Comparison of ENCODE assay signal across 8 mouse cellular contexts in the genomic region with DNA sequence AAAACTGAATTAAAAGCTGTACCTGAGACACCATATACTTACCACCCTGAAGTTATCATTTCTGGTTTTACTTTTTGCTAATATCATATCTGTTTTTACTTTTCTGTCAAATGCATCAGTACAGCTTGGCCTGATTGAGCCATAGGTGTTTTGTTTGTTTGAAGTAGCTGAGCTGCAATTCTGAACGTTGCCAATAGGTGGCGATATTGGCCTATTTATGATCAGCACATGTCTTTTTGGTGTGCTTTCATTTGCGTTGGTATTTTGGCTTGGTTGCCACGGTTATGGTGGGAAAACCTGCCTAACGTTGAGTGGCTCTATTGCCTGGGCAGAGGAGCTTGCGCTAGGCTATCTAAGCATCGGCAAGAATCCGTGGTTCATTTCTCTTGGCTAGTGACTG. TPM values are rescaled to one million over a fixed set of nuclear protein-coding genes. Genes with fewer than 3 reads are reported as not detected.
DNase-seq lines count a peak whose midpoint lies in the region; ATAC-seq and TF ChIP-seq lines count a peak whose summit lies in the region.

No protein-coding gene starts in this region.

- peak; percentile 91 for DNase-seq in CH12.LX (ENCODE audit: extremely low read depth)
- peak; percentile 56 for DNase-seq in adrenal gland, adult 2 months
- DNase-seq in embryo, embryonic 9.5 days (ENCODE audit: extremely low spot score) = peak; percentile 85
- peak; percentile 87 to 89 for DNase-seq in kidney, postnatal 4 days
- DNase-seq in liver, postnatal 0 days = peak; percentile 87
- peak; percentile 67 for DNase-seq in ovary, postnatal 14 days (ENCODE audit: low spot score)
- peak; percentile 75 for DNase-seq in thymus, postnatal 14 days

- peaks cover 0 to 7% of the 10 kb centered on the region in 2 experiments; a peak in 2 of 4 replicates for H3K4me1 ChIP-seq in CH12.LX (ENCODE audit: control insufficient read depth in 1 of 2, insufficient read depth in 2 of 2)
- H3K4me1 ChIP-seq in heart, embryonic 16.5 days (ENCODE audit: control insufficient read depth, insufficient read depth, low read length) = 0 out of 2 replicates have a peak, but pooled peaks cover under 1% of the 10 kb centered on the region
- H3K4me1 ChIP-seq in liver, postnatal 0 days (ENCODE audit: insufficient read depth) = no peaks in the 10 kb centered on the region

- WGBS in heart, embryonic 16.5 days = 8% methylated on average over 8 of the region's 8 CpGs
- 9% methylated on average over 8 of the region's 8 CpGs for WGBS in liver, postnatal 0 days (ENCODE audit: insufficient replicate concordance)

- no peak for ATAC-seq in heart, embryonic 16.5 days (replicated peaks; ENCODE audit: extremely low read depth, insufficient read depth, low FRiP score)
- ATAC-seq in liver, postnatal 0 days = peak; percentile 59

- no peak for TF ChIP-seq EP300 in CH12.LX (IDR thresholded peaks at IDR 0.05; ENCODE audit: low read length)
- TF ChIP-seq EP300 in liver, postnatal 0 days (IDR thresholded peaks at IDR 0.05; ENCODE audit: low read depth) = no peak

- H3K9ac ChIP-seq in CH12.LX (ENCODE audit: insufficient read depth, low read depth) = no peak overlapping the region
- no peak overlapping the region for H3K9ac ChIP-seq in heart, embryonic 16.5 days (ENCODE audit: low read length)
- no peak overlapping the region for H3K9ac ChIP-seq in liver, postnatal 0 days (replicated peaks)

- dilution Hi-C loops in CH12.LX (cut with MboI; ENCODE audit: extremely low pct_ligation_motif_present, extremely low pct_unique_long_range_greater_than_20kb, low sequenced_read_pairs) = no loop called here

- no peak for TF ChIP-seq POLR2A in CH12.LX (IDR thresholded peaks at IDR 0.05; ENCODE audit: low read depth, low read length)

- in situ Hi-C loops in CH12.LX (cut with MboI; ENCODE audit: low pct_ligation_motif_present, low pct_unique_long_range_greater_than_20kb, low sequenced_read_pairs) = loop anchor here (5.0 kb wide), 1 partner anchor 65 kb away; no protein-coding TSS in a partner anchor

- TF ChIP-seq CTCF in CH12.LX (conservative IDR thresholded peaks at IDR 0.05 in 1 of 2, IDR thresholded peaks at IDR 0.05 in 1 of 2; ENCODE audit: low read depth in 2 of 2, low read length in 2 of 2) = peak; percentile 96 to 99
- peak; percentile 96 for TF ChIP-seq CTCF in liver, postnatal 0 days (IDR thresholded peaks at IDR 0.05; ENCODE audit: low read depth)

- peaks cover 0 to 6% of the 10 kb centered on the region in 2 experiments for H3K36me3 ChIP-seq in CH12.LX (replicated peaks in 1 of 2; ENCODE audit: control insufficient read depth in 1 of 2, insufficient read depth in 1 of 2, low read length in 1 of 2)
- no peaks in the 10 kb centered on the region for H3K36me3 ChIP-seq in heart, embryonic 16.5 days (ENCODE audit: control insufficient read depth, insufficient read depth)
- H3K36me3 ChIP-seq in liver, postnatal 0 days (replicated peaks; ENCODE audit: insufficient read depth, low read length) = no peaks in the 10 kb centered on the region

- no peak overlapping the region for H3K27ac ChIP-seq in CH12.LX (ENCODE audit: insufficient read depth, low read depth)
- H3K27ac ChIP-seq in heart, embryonic 16.5 days (ENCODE audit: low read length) = no peak overlapping the region
- H3K27ac ChIP-seq in liver, postnatal 0 days (ENCODE audit: low read depth) = no peak overlapping the region

- H3K27me3 ChIP-seq in CH12.LX (replicated peaks) = no peaks in the 10 kb centered on the region
- no peaks in the 10 kb centered on the region for H3K27me3 ChIP-seq in heart, embryonic 16.5 days (ENCODE audit: control insufficient read depth, insufficient read depth, low read length)
- no peaks in the 10 kb centered on the region for H3K27me3 ChIP-seq in liver, postnatal 0 days (ENCODE audit: insufficient read depth, low read length)

- no peak overlapping the region for H3K4me3 ChIP-seq in CH12.LX (replicated peaks in 1 of 3; ENCODE audit: low read depth in 2 of 3, low read length in 2 of 3, poor library complexity in 1 of 3)
- H3K4me3 ChIP-seq in heart, embryonic 16.5 days (ENCODE audit: low read length) = no peak overlapping the region
- H3K4me3 ChIP-seq in liver, postnatal 0 days (ENCODE audit: low read depth, low read length) = no peak overlapping the region

- H3K9me3 ChIP-seq in CH12.LX (replicated peaks; ENCODE audit: low read length) = peaks cover 12% of the 10 kb centered on the region
- peaks cover 8% of the 10 kb centered on the region for H3K9me3 ChIP-seq in heart, embryonic 16.5 days (replicated peaks; ENCODE audit: control insufficient read depth, low read length)
- H3K9me3 ChIP-seq in liver, postnatal 0 days (ENCODE audit: low read length) = peaks cover 8% of the 10 kb centered on the region; the same call in 1 of the 2 replicates

- no peaks in the 10 kb centered on the region for H3K79me2 ChIP-seq in CH12.LX (replicated peaks; ENCODE audit: control insufficient read depth, extremely low read depth, insufficient read depth, poor library complexity, severe bottlenecking)

- peak; percentile 98 for TF ChIP-seq RAD21 in CH12.LX (IDR thresholded peaks at IDR 0.05; ENCODE audit: low read depth, low read length)

- H3K4me2 ChIP-seq in CH12.LX (ENCODE audit: insufficient read depth, low read depth, poor library complexity, severe bottlenecking) = peak overlapping the region; percentile 3; the same call in 1 of the 2 replicates
- H3K4me2 ChIP-seq in heart, embryonic 16.5 days (ENCODE audit: low read depth, low read length) = peak overlapping the region; percentile 18; the same call in 1 of the 2 replicates
- H3K4me2 ChIP-seq in liver, postnatal 0 days (ENCODE audit: low read depth, low read length) = no peak overlapping the region

TF ChIP-seq in CH12.LX, 34 proteins besides CTCF, POLR2A, EP300 and RAD21 (continues in another document):
- TF ChIP-seq GABPA (IDR thresholded peaks at IDR 0.05; ENCODE audit: insufficient replicate concordance, low read depth, low read length) = no peak
- no peak for TF ChIP-seq IRF4 (IDR thresholded peaks at IDR 0.05; ENCODE audit: low read depth, low read length)
- TF ChIP-seq USF2 (conservative IDR thresholded peaks at IDR 0.05; ENCODE audit: low read depth, low read length) = no peak
- TF ChIP-seq NELFE (IDR thresholded peaks at IDR 0.05; ENCODE audit: low read depth, low read length) = peak; percentile 21; the same call in 1 of the 2 replicates
- no peak for TF ChIP-seq KAT2A (IDR thresholded peaks at IDR 0.05; ENCODE audit: insufficient replicate concordance, low read length)
- no peak for TF ChIP-seq SIN3A (IDR thresholded peaks at IDR 0.05; ENCODE audit: low read length)
- TF ChIP-seq MXI1 (IDR thresholded peaks at IDR 0.05; ENCODE audit: low read depth, low read length) = peak; percentile 73
- TF ChIP-seq BHLHE40 (IDR thresholded peaks at IDR 0.05; ENCODE audit: low read depth, low read length) = no peak
- TF ChIP-seq RCOR1 (conservative IDR thresholded peaks at IDR 0.05; ENCODE audit: low read depth, low read length) = no peak
- no peak for TF ChIP-seq ELF1 (IDR thresholded peaks at IDR 0.05; ENCODE audit: low read depth, low read length)
- no peak for TF ChIP-seq MAZ (IDR thresholded peaks at IDR 0.05; ENCODE audit: low read depth, low read length)
- TF ChIP-seq PAX5 (IDR thresholded peaks at IDR 0.05; ENCODE audit: low read length) = no peak
- no peak for TF ChIP-seq CHD1 (IDR thresholded peaks at IDR 0.05; ENCODE audit: low read depth, low read length)
- TF ChIP-seq TBP (conservative IDR thresholded peaks at IDR 0.05; ENCODE audit: low read depth, low read length) = 0 out of 2 replicates have a peak, but pooled peaks have one; percentile 36
- peak; percentile 83 for TF ChIP-seq MAX (IDR thresholded peaks at IDR 0.05; ENCODE audit: low read length)
- no peak for TF ChIP-seq ETS1 (conservative IDR thresholded peaks at IDR 0.05; ENCODE audit: low read depth, low read length)
- no peak for TF ChIP-seq JUN (IDR thresholded peaks at IDR 0.05; ENCODE audit: insufficient read depth, low read depth, low read length)
- no peak for TF ChIP-seq ZNF384 (IDR thresholded peaks at IDR 0.05; ENCODE audit: low read depth, low read length)
- TF ChIP-seq POLR2AphosphoS2 (IDR thresholded peaks at IDR 0.05; ENCODE audit: low read depth, low read length) = no peak
- no peak for TF ChIP-seq JUND (conservative IDR thresholded peaks at IDR 0.05; ENCODE audit: low read depth, low read length)
- TF ChIP-seq SMC3 (IDR thresholded peaks at IDR 0.05; ENCODE audit: low read depth, low read length) = peak; percentile 75
- TF ChIP-seq E2F4 (IDR thresholded peaks at IDR 0.05; ENCODE audit: insufficient replicate concordance, low read depth, low read length) = no peak
- no peak for TF ChIP-seq CHD2 (IDR thresholded peaks at IDR 0.05; ENCODE audit: low read length)
- no peak for TF ChIP-seq UBTF (IDR thresholded peaks at IDR 0.05; ENCODE audit: low read depth, low read length)
- TF ChIP-seq NRF1 (IDR thresholded peaks at IDR 0.05; ENCODE audit: low read depth, low read length) = 0 out of 2 replicates have a peak, but pooled peaks have one; percentile 23
- no peak for TF ChIP-seq ZMIZ1 (IDR thresholded peaks at IDR 0.05; ENCODE audit: low read depth, low read length)
- TF ChIP-seq MEF2A (IDR thresholded peaks at IDR 0.05; ENCODE audit: borderline replicate concordance, low read depth, low read length) = no peak
- TF ChIP-seq HCFC1 (IDR thresholded peaks at IDR 0.05; ENCODE audit: low read depth, low read length) = no peak
- TF ChIP-seq TCF12 (IDR thresholded peaks at IDR 0.05; ENCODE audit: low read depth, low read length) = no peak

RNA-seq across cellular contexts. Expression of gene Eif1b, which starts 10.0 kb away (rescaled TPM):
- total RNA-seq in CH12.LX (2012; rRNA removed) (30.1 and 34.7 TPM in 2 replicates), CH12.LX (2014; rRNA removed) (54.1 and 56.8 TPM in 2 replicates)
- polyA plus RNA-seq in CH12.LX (2012; ENCODE audit: insufficient read length, low read depth) = 75.9 and 76.1 TPM in 2 replicates
- total RNA-seq in adrenal gland, adult 2 months (2021) = 10 to 100 TPM; 55.4 to 59.7 TPM
- polyA plus RNA-seq in adrenal gland, adult 2 months (2012; rRNA removed) = 105 and 114 TPM in 2 replicates
- polyA plus RNA-seq in heart, embryonic 16.5 days (2015; fragmentation: Nextera tagmentation; extraction: Ambion mirVana) = 132 and 140 TPM in 2 replicates
- 50.0 and 50.4 TPM in 2 replicates for polyA plus RNA-seq in liver, postnatal 0 days (2015; fragmentation: Nextera tagmentation; extraction: Ambion mirVana)

RNA-seq across cellular contexts. Expression of gene Entpd3, which starts 37.6 kb away (rescaled TPM):
- 0.04 TPM in 1 of 2 replicates, not detected in the other for total RNA-seq in CH12.LX (2012; rRNA removed)
- not detected in 2 replicates for total RNA-seq in CH12.LX (2014; rRNA removed)
- polyA plus RNA-seq in CH12.LX (2012; ENCODE audit: insufficient read length, low read depth) = not detected in 2 replicates
- 1 to 10 TPM in 1 of 2 experiments, under 1 TPM in 1; 0.66 to 2.9 TPM for total RNA-seq in adrenal gland, adult 2 months (2021)
- polyA plus RNA-seq in adrenal gland, adult 2 months (2012; rRNA removed) = 7.8 and 13.3 TPM in 2 replicates
- polyA plus RNA-seq in heart, embryonic 16.5 days (2015; fragmentation: Nextera tagmentation; extraction: Ambion mirVana) = 0.17 and 0.84 TPM in 2 replicates
- polyA plus RNA-seq in liver, postnatal 0 days (2015; fragmentation: Nextera tagmentation; extraction: Ambion mirVana) = 0.05 TPM in 1 of 2 replicates, not detected in the other
